Mouse (Mus musculus) myocyte (in vitro differentiated cells): ENCODE data around the gene Rnf41. TPM values are rescaled to one million over a fixed set of nuclear protein-coding genes. Genes with fewer than 3 reads are reported as not detected.
A peak's percentile ranks its signal among the peaks of the same experiment; 100 is the strongest.

Experiments used
- H3K27me3 ChIP-seq: one replicate; pipeline ENCODE4 v1.6.1; 2011; ENCODE audit not compliant: control insufficient read depth, insufficient read depth, insufficient read length
- H3K36me3 ChIP-seq: one replicate; pipeline ENCODE4 v1.6.1; 2011; ENCODE audit not compliant: control insufficient read depth, insufficient read depth
- H3K4me2 ChIP-seq: one replicate; pipeline ENCODE4 v1.6.1; 2011; ENCODE audit warnings: low read depth, control low read depth
- H3K4me3 ChIP-seq: one replicate; pipeline ENCODE4 v1.5.1; 2011; ENCODE audit warnings: mild to moderate bottlenecking, control low read depth, moderate library complexity
- H3K79me2 ChIP-seq: one replicate; pipeline ENCODE4 v1.6.1; 2011; ENCODE audit not compliant: control insufficient read depth, insufficient read depth
- H3ac ChIP-seq: one replicate; pipeline ENCODE4 v1.6.1; 2011; ENCODE audit not compliant: control insufficient read depth, insufficient read length
- CEBPB ChIP-seq: IDR thresholded peaks from 2 replicates; pipeline ENCODE4 v1.6.1; 2011; ENCODE audit warnings: mild to moderate bottlenecking, moderate library complexity; ENCODE audit not compliant: poor library complexity, insufficient read depth, severe bottlenecking
- E2F4 ChIP-seq: IDR thresholded peaks from one replicate; pipeline ENCODE4 v1.6.1; 2011; ENCODE audit warnings: mild to moderate bottlenecking, control low read depth, moderate library complexity; ENCODE audit not compliant: insufficient read depth
- MAX ChIP-seq: IDR thresholded peaks from one replicate; pipeline ENCODE4 v1.6.1; 2011; ENCODE audit warnings: low read depth, mild to moderate bottlenecking, control low read depth
- MYOD1 ChIP-seq, 3 experiments: IDR thresholded peaks; one replicate each; pipeline ENCODE4 v1.6.1; 2011; ENCODE audit warnings: control low read depth in 2 of 3, low read depth in 2 of 3, mild to moderate bottlenecking in 2 of 3, moderate library complexity in 1 of 3; ENCODE audit not compliant: insufficient read length in 2 of 3, control insufficient read depth in 1 of 3
- MYOG ChIP-seq, 3 experiments: IDR thresholded peaks; one replicate each; pipeline ENCODE4 v1.6.1; 2011; ENCODE audit warnings: control low read depth in 2 of 3, low read depth in 2 of 3, mild to moderate bottlenecking in 2 of 3; ENCODE audit not compliant: insufficient read length in 2 of 3, control insufficient read depth in 1 of 3, insufficient read depth in 1 of 3
- POLR2A ChIP-seq: IDR thresholded peaks from one replicate; pipeline ENCODE4 v1.6.1; 2011; ENCODE audit warnings: low read depth, mild to moderate bottlenecking, control low read depth, moderate library complexity; ENCODE audit not compliant: insufficient read length
- POLR2AphosphoS2 ChIP-seq: IDR thresholded peaks from one replicate; pipeline ENCODE4 v1.6.1; 2011; ENCODE audit warnings: low read depth, control low read depth; ENCODE audit not compliant: insufficient read length
- REST ChIP-seq: IDR thresholded peaks from one replicate; pipeline ENCODE4 v1.6.1; 2011; ENCODE audit warnings: mild to moderate bottlenecking, control low read depth, moderate library complexity; ENCODE audit not compliant: insufficient read depth, insufficient read length
- SRF ChIP-seq: IDR thresholded peaks from one replicate; pipeline ENCODE4 v1.6.1; 2011; ENCODE audit warnings: low read depth; ENCODE audit not compliant: control insufficient read depth, insufficient read length
- TCF12 ChIP-seq: IDR thresholded peaks from one replicate; pipeline ENCODE4 v1.6.1; 2011; ENCODE audit warnings: mild to moderate bottlenecking, control low read depth; ENCODE audit not compliant: poor library complexity, insufficient read depth, severe bottlenecking
- TCF3 ChIP-seq: IDR thresholded peaks from one replicate; pipeline ENCODE4 v1.6.1; 2011; ENCODE audit warnings: low read depth, control low read depth; ENCODE audit not compliant: insufficient read length
- USF1 ChIP-seq: IDR thresholded peaks from one replicate; pipeline ENCODE4 v1.6.1; 2011; ENCODE audit warnings: low read depth, mild to moderate bottlenecking, control low read depth, moderate library complexity
- polyA plus RNA-seq: library from polyadenylated mRNA; unstranded; fragments of >200 nt; fragmentation: generic; extraction: Trizol; gene quantifications from one replicate; pipeline ENCODE4 v1.2.1, GENCODE M21; 2012; ENCODE audit warnings: missing spikeins

Rnf41 gene
- polyA plus RNA-seq, 1 experiment, result 35.2 TPM

DNA sequence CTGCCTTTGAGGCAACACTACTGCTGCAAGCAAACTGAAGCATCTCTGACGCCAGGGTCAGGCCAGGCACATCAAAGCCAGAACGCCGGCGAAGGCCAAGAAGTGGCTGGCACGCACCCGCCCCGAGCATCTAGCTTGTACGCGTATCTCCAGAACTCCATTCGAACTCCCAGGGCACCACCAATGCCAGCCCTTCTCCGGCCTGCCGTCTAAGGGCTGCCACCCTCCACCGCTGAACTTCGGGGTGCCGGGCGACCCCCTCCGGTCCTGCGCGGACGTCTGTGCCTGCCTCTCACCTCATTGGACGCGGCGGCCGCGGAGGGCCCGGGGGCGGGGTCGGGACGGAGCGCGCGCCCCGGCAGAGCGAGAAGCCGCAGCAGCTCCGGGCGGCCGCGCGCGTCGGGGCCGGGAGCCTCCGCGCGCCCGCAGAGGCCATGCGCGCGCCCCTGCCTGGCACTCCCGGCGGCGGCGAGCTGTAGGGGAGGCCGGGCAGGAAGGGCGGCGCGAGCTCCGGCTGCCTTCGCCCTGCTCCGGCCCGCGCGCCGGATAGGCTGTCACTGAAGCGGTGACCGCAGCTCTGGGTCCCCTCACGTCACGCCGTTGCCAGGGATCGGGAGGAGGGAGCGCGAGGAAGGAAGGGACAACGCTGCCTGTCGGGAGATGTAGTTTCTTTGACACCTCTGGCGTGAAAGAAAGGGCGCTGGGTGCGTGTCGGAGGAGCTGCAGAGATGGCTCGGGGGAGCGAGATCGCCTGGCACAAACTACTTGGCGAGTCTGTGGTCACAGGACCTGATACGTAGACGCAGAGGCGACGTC lies 42.8 kb upstream of the Rnf41 start, which contains the start of gene Coq10a:
Gene Coq10a (minus strand): TSS at position 596 of the 816 bp plus-strand sequence.
- Histone ChIP-seq H3K27me3 (no peaks in the 10 kb centered on the region), H3K36me3 (peaks cover 17% of the 10 kb centered on the region), H3K4me2 (peak within 1 kb of the TSS; percentile 91), H3K79me2 (no peaks in the 10 kb centered on the region), H3ac (peak within 1 kb of the TSS; percentile 69), H3K4me3 (peak within 1 kb of the TSS; percentile 58)
- TF ChIP-seq POLR2A (peak; percentile 89), POLR2AphosphoS2 (peak; percentile 95), TCF3 (no peak), MAX (no peak), MYOD1 (IDR thresholded peaks at IDR 0.05; ENCODE audit: control insufficient read depth in 1 of 3, insufficient read length in 2 of 3, low read depth in 2 of 3) (no peak), CEBPB (no peak), USF1 (peak; percentile 41), SRF (peak; percentile 74), E2F4 (no peak)

DNA sequence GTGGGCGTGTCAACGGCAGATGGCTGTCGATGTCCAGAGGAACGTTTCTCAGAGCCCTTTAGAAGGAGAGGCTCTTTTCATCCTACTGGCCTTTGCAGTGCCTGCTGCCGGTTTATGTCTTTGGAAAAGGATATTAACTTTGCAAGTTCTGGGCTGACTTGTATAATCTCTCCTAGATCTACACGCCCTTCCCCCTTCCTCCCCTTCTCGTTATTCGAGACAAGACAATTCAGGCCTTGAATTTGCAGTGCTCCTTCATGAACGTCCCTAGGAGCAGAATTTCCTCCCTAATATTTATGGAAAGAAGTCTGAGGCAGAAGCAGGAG lies 42.3 kb upstream of the Rnf41 start:
- Histone ChIP-seq H3K4me2 (peak overlapping the region; percentile 82), H3ac (peak overlapping the region; percentile 69), H3K79me2 (no peaks in the 10 kb centered on the region), H3K36me3 (peaks cover 12% of the 10 kb centered on the region), H3K27me3 (no peaks in the 10 kb centered on the region), H3K4me3 (peak overlapping the region; percentile 58)
- TF ChIP-seq REST (no peak), MAX (no peak), SRF (no peak), MYOD1 (IDR thresholded peaks at IDR 0.05; ENCODE audit: control insufficient read depth in 1 of 3, insufficient read length in 2 of 3, low read depth in 2 of 3) (peak in 1 of 3 experiments; percentile 46)

DNA sequence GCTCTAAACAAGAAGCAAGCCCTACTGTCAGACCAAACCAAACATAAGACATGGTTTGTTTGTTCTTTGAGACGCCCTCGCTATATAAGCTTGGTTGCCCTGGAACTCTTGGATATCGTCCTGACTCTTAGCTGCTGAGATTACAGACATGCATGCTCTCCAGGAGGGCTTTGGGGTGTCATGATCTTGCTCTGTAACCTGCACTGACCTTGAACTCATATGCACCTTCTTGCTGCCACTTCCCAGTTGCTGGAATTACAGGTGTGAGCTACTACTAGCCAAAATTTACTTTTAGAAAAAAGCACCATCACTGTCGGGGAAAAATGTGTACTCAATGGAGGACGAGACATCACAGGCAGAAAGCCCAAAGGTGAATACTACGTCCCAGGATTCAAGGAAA lies 41.9 kb upstream of the Rnf41 start:
- Histone ChIP-seq H3ac (peak overlapping the region; percentile 69), H3K79me2 (no peaks in the 10 kb centered on the region), H3K27me3 (no peaks in the 10 kb centered on the region), H3K4me3 (peak overlapping the region; percentile 58), H3K36me3 (peaks cover 9% of the 10 kb centered on the region), H3K4me2 (peak overlapping the region; percentile 82)
- TF ChIP-seq MYOG (IDR thresholded peaks at IDR 0.05; ENCODE audit: control insufficient read depth in 1 of 3, insufficient read depth in 1 of 3, insufficient read length in 2 of 3, low read depth in 2 of 3) (no peak), USF1 (no peak)

DNA sequence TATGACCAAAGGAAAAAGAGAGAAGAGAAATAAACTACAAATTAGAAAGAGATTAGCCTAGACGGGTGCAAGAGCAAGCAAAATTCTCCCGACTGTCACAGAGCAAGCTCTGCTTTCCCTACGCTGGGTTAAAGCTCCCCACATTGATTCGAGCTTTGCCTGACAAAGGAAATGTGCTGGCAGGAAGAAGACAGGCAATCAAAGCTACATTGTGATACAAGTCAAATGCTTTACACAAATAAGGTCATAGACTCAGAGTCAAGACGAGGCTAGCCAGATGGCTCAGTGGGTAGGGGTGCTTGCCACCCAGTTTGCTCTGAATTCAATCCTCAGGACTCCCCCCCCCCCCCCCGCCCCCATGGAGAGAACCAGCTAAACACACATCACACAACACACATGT lies 41.4 kb upstream of the Rnf41 start:
- peaks cover 5% of the 10 kb centered on the region for H3K36me3 ChIP-seq
- no peak overlapping the region for H3K4me2 ChIP-seq
- H3K79me2 ChIP-seq, result no peaks in the 10 kb centered on the region
- H3ac ChIP-seq, result no peak overlapping the region
- H3K27me3 ChIP-seq, result no peaks in the 10 kb centered on the region
- no peak for TF ChIP-seq USF1
- no peak for TF ChIP-seq CEBPB
- no peak for TF ChIP-seq TCF12
- TF ChIP-seq POLR2A, result no peak
- no peak for TF ChIP-seq POLR2AphosphoS2
- TF ChIP-seq MYOD1 (IDR thresholded peaks at IDR 0.05; ENCODE audit: control insufficient read depth in 1 of 3, insufficient read length in 2 of 3, low read depth in 2 of 3), result no peak
- H3K4me3 ChIP-seq, result no peak overlapping the region

- Histone ChIP-seq H3K36me3 (no peaks in the 10 kb centered on the region), H3K4me3 (no peak overlapping the region), H3K27me3 (no peaks in the 10 kb centered on the region), H3ac (no peak overlapping the region), H3K4me2 (no peak overlapping the region), H3K79me2 (no peaks in the 10 kb centered on the region)
- TF ChIP-seq SRF (no peak), MYOD1 (IDR thresholded peaks at IDR 0.05; ENCODE audit: control insufficient read depth in 1 of 3, insufficient read length in 2 of 3, low read depth in 2 of 3) (peak in 1 of 3 experiments; percentile 4)
Measured at GRCm38 (mm10) chr10:128370601-128371000, 40.9 kb upstream of the Rnf41 start.

DNA sequence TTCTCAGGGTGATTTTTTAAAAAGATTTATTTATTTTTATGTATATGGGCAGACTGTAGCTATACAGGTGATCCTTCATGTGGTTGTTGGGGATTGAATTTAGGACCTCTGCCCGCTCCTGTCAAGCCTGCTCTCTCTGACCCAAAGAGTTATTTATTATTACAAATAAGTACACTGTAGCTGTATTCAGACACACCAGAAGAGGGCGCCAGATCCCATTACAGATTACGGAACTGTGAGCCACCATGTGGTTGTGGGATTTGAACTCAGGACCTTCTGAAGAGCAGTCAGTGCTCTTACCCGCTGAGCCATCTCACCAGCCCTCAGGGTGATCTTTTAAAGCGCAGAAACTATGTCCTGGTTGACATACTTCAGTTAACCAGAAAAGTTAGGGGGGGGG lies 39.3 kb upstream of the Rnf41 start:
- Histone ChIP-seq H3K4me3 (no peak overlapping the region), H3ac (no peak overlapping the region), H3K79me2 (no peaks in the 10 kb centered on the region), H3K27me3 (no peaks in the 10 kb centered on the region), H3K36me3 (no peaks in the 10 kb centered on the region), H3K4me2 (no peak overlapping the region)
- TF ChIP-seq MYOD1 (IDR thresholded peaks at IDR 0.05; ENCODE audit: control insufficient read depth in 1 of 3, insufficient read length in 2 of 3, low read depth in 2 of 3) (no peak), MAX (no peak), SRF (no peak)
